Mouse (Mus musculus) heart, postnatal 0 days (tissue): ENCODE measurements around the gene Mcoln1. TPM values are rescaled to one million over a fixed set of nuclear protein-coding genes. Genes with fewer than 3 reads are reported as not detected.

Experiments used
- ATAC-seq: fragments of 200-750 bp; cut with Nextera tagmentation; 2 replicates; pipeline ENCODE4 v1.8.0; 2017; ENCODE audit warnings: low read depth, moderate number of reproducible peaks, moderate library complexity; ENCODE audit not compliant: insufficient read depth
- DNase-seq: peaks from one replicate; pipeline ENCODE4 v3.0.0-alpha.2; 2016; ENCODE audit warnings: low spot score
- H3K27ac ChIP-seq: fragments of 300-500 bp; sonication (generic); 2 replicates; pipeline ENCODE4 v1.5.1; 2014; ENCODE audit warnings: low read depth, mild to moderate bottlenecking
- H3K27me3 ChIP-seq: fragments of 300-500 bp; sonication (generic); 2 replicates; pipeline ENCODE4 v1.6.1; 2014; ENCODE audit warnings: low read length, mixed read lengths; ENCODE audit not compliant: control insufficient read depth, insufficient read depth
- H3K36me3 ChIP-seq: fragments of 300-500 bp; sonication (generic); replicated peaks from 2 replicates; pipeline ENCODE4 v1.6.1; 2014; ENCODE audit warnings: low read length, mixed read lengths; ENCODE audit not compliant: control insufficient read depth, insufficient read depth
- H3K4me1 ChIP-seq: fragments of 300-500 bp; sonication (generic); 2 replicates; pipeline ENCODE4 v1.6.1; 2014; ENCODE audit warnings: antibody characterized with exemption; ENCODE audit not compliant: control insufficient read depth, insufficient read depth
- H3K4me2 ChIP-seq: fragments of 300-500 bp; sonication (generic); 2 replicates; pipeline ENCODE4 v1.6.1; 2014; ENCODE audit warnings: low read depth, mild to moderate bottlenecking, low read length, moderate library complexity
- H3K4me3 ChIP-seq: fragments of 300-500 bp; sonication (generic); 2 replicates; pipeline ENCODE4 v1.5.1; 2014; ENCODE audit warnings: low read depth, low read length
- H3K9ac ChIP-seq: fragments of 300-500 bp; sonication (generic); replicated peaks from 2 replicates; pipeline ENCODE4 v1.6.1; 2014; ENCODE audit warnings: low read depth, low read length, mixed read lengths
- H3K9me3 ChIP-seq: fragments of 300-500 bp; sonication (generic); replicated peaks from 2 replicates; pipeline ENCODE4 v1.6.1; 2016; ENCODE audit warnings: low read length; ENCODE audit not compliant: control insufficient read depth
- CTCF ChIP-seq: IDR thresholded peaks from 2 replicates; pipeline ENCODE4 v1.5.1; 2016; ENCODE audit warnings: antibody characterized with exemption, control low read depth, low read depth
- EP300 ChIP-seq: IDR thresholded peaks from 2 replicates; pipeline ENCODE4 v1.6.1; 2016; ENCODE audit warnings: antibody characterized with exemption, low read depth
- WGBS: fragments of 180-500 bp; shearing (Covaris S2); extraction: QIAGEN DNeasy Blood & Tissue Kit; methylation state at CpG from one replicate; pipeline ENCODE4 v1.1.7; 2014; 5-methylcytosine and 5-hydroxymethylcytosine counted together
- polyA plus RNA-seq: library from polyadenylated mRNA; unstranded; fragments of >200 nt; fragmentation: Nextera tagmentation; extraction: Ambion mirVana; gene quantifications from 2 replicates; pipeline ENCODE4 v1.2.1, GENCODE M21; 2015
- total RNA-seq: library from RNA; depleted of rRNA; stranded (reverse); fragments of >200 nt; gene quantifications from 2 replicates; pipeline ENCODE4 v1.2.3, GENCODE M21; 2014; ENCODE audit warnings: low replicate concordance

Mcoln1 gene
- total and polyA plus RNA-seq, 2 experiments from 2014 or later, result 32.9 to 47.6 TPM

- H3K27me3 ChIP-seq, result no peaks in the 10 kb centered on the region
- H3K9me3 ChIP-seq, result no peaks in the 10 kb centered on the region
- TF ChIP-seq EP300 (no peak), CTCF (no peak)
- H3K27ac ChIP-seq, result peak within 1 kb of the TSS; percentile 75
- H3K9ac ChIP-seq, result peak within 1 kb of the TSS; percentile 96
- under 1% methylated on average over 57 of the region's 64 CpGs for WGBS
- peak within 1 kb of the TSS; percentile 72 for H3K4me2 ChIP-seq
- peaks cover 16% of the 10 kb centered on the region for H3K36me3 ChIP-seq
- H3K4me1 ChIP-seq, result peaks cover 6% of the 10 kb centered on the region
- peak; percentile 93 for ATAC-seq
- H3K4me3 ChIP-seq, result peak within 1 kb of the TSS; percentile 96
- DNase-seq, result peak; percentile 77
These were observed 7.1 kb upstream of the Mcoln1 start, which contains the start of gene Zfp358 for GRCm38 (mm10) chr8:3492901-3493844. TSS of gene Zfp358 (plus strand) at chr8:3493138.

- DNase-seq (no peak), ATAC-seq (no peak)
- Histone ChIP-seq H3K4me3 (peak overlapping the region; percentile 96), H3K4me2 (peak overlapping the region; percentile 72), H3K36me3 (peaks cover 16% of the 10 kb centered on the region), H3K4me1 (peaks cover 6% of the 10 kb centered on the region), H3K9ac (peak overlapping the region; percentile 96), H3K27me3 (no peaks in the 10 kb centered on the region), H3K9me3 (no peaks in the 10 kb centered on the region), H3K27ac (peak overlapping the region; percentile 75; the same call in 1 of the 2 replicates)
- TF ChIP-seq EP300 (no peak), CTCF (no peak)
- 19% methylated on average over 6 of the region's 6 CpGs for WGBS
These were observed 6.4 kb upstream of the Mcoln1 start for GRCm38 (mm10) chr8:3493845-3494208.

- WGBS, result 92% methylated on average over 44 of the region's 44 CpGs
- Histone ChIP-seq H3K36me3 (peaks cover 16% of the 10 kb centered on the region), H3K9ac (no peak overlapping the region), H3K27ac (no peak overlapping the region), H3K4me2 (no peak overlapping the region), H3K9me3 (no peaks in the 10 kb centered on the region), H3K27me3 (no peaks in the 10 kb centered on the region), H3K4me3 (no peak overlapping the region), H3K4me1 (peaks cover 6% of the 10 kb centered on the region)
- DNase-seq, result no peak
- no peak for TF ChIP-seq CTCF
- TF ChIP-seq EP300, result no peak
- no peak for ATAC-seq
These were observed 4.5 kb upstream of the Mcoln1 start for GRCm38 (mm10) chr8:3495578-3496427.

GRCm38 (mm10) chr8:3496428-3496748 is 3.9 kb upstream of the Mcoln1 start:
- Histone ChIP-seq H3K36me3 (peaks cover 16% of the 10 kb centered on the region), H3K4me2 (no peak overlapping the region), H3K9ac (no peak overlapping the region), H3K4me3 (no peak overlapping the region), H3K27me3 (no peaks in the 10 kb centered on the region), H3K9me3 (no peaks in the 10 kb centered on the region), H3K27ac (no peak overlapping the region), H3K4me1 (peaks cover 6% of the 10 kb centered on the region)
- no peak for TF ChIP-seq EP300
- no peak for TF ChIP-seq CTCF
- ATAC-seq, result no peak
- DNase-seq, result no peak
- WGBS, result 88% methylated on average over 15 of the region's 15 CpGs

GRCm38 (mm10) chr8:3498583-3498982 is 1.7 kb upstream of the Mcoln1 start:
- ATAC-seq (no peak), DNase-seq (no peak)
- Histone ChIP-seq H3K27me3 (no peaks in the 10 kb centered on the region), H3K4me2 (no peak overlapping the region), H3K27ac (no peak overlapping the region), H3K4me1 (peaks cover 6% of the 10 kb centered on the region), H3K9ac (no peak overlapping the region), H3K9me3 (no peaks in the 10 kb centered on the region), H3K36me3 (peaks cover 16% of the 10 kb centered on the region), H3K4me3 (no peak overlapping the region)
- TF ChIP-seq CTCF, result no peak
- no peak for TF ChIP-seq EP300
- 88% methylated on average over 3 of the region's 3 CpGs for WGBS
